Mouse (Mus musculus) olfactory bulb, adult 2 months (tissue): ENCODE measurements at regions not wholly inside any gene's neighbourhood (a gene's known extent, or its start where the extent isn't known, plus 50 kb on each side); places are given as distances from the start of the nearest gene placed in this dataset.
"Not testable (repeated sequence)": the region's sequence is repeated elsewhere in the genome, so short reads cannot be mapped to it uniquely, and the experiment has no call there.

Source experiments
- H3K27ac ChIP-seq: fragments of 200-500 bp; 2 replicates; pipeline ENCODE4 v1.5.1; 2012; ENCODE audit warnings: low read depth, low read length; ENCODE audit not compliant: insufficient read depth
- H3K4me1 ChIP-seq: fragments of 200-500 bp; 2 replicates; pipeline ENCODE4 v1.6.1; 2012; ENCODE audit warnings: low read length; ENCODE audit not compliant: control insufficient read depth, insufficient read depth
- H3K4me3 ChIP-seq: fragments of 200-500 bp; 2 replicates; pipeline ENCODE4 v1.5.1; 2012; ENCODE audit warnings: mild to moderate bottlenecking, low read depth, low read length, moderate library complexity; ENCODE audit not compliant: insufficient read depth
- CTCF ChIP-seq: fragments of 200-500 bp; IDR thresholded peaks from 2 replicates; pipeline ENCODE4 v1.5.1; 2012; ENCODE audit warnings: low read depth, mild to moderate bottlenecking, low read length, moderate library complexity; ENCODE audit not compliant: insufficient read depth
- POLR2A ChIP-seq: fragments of 200-500 bp; IDR thresholded peaks from 2 replicates; pipeline ENCODE4 v1.6.1; 2012; ENCODE audit warnings: mild to moderate bottlenecking, low read depth, low read length, moderate library complexity; ENCODE audit not compliant: insufficient read depth
- WGBS: fragments of 180-500 bp; shearing (Covaris S2); methylation state at CpG from one replicate; pipeline ENCODE4 v1.1.7; 2018; 5-methylcytosine and 5-hydroxymethylcytosine counted together

DNA sequence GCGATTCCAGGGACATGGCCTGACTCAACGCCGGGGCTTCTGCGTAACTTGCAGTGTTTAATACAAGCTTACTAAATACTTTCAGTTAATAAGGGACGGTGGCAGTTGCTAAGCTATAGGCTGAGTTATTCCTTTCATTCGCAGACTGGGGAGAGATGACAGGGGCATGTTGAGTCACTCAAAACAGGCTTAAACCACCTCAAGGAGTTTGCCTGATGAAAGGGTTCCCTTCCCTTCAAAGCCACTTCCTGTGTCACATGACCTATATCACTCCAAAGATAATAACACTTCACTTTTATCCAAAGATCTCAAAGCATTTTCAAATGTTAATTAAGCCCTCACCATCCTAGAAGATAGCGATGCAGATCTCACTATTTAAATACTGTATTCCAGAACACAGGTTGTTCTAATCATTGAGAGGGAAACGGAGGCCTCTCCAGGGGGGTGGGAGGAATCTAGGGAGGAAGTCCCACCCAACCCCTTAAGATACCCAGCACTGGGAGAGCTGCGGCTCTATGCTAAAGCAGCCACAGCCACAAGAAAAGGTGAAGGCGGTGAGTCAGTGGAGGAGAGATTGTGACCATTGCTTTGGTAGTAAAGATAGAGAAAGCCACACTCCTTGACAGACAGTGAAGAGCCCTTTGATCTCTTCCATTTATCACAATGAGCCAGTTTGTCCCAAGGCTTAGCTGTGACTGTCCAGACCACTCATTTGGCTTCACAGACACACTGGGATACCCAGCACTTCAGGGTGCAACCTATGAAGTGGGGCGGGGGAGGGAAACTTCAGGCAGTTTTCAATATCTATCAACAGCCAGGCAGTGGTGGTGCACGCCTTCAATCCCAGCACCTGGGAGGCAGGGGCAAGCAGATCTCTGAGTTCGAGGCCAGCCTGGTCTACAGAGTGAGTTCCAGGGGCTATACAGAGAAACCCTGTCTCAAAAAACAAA, 182.0 kb upstream of the Cdkn3 start:
- WGBS, result 83% methylated on average over 13 of the region's 13 CpGs
- TF ChIP-seq CTCF (no peak), POLR2A (no peak)
- peaks cover 9% of the 10 kb centered on the region for H3K4me1 ChIP-seq
- H3K27ac ChIP-seq, result no peak overlapping the region
- H3K4me3 ChIP-seq, result no peak overlapping the region

DNA sequence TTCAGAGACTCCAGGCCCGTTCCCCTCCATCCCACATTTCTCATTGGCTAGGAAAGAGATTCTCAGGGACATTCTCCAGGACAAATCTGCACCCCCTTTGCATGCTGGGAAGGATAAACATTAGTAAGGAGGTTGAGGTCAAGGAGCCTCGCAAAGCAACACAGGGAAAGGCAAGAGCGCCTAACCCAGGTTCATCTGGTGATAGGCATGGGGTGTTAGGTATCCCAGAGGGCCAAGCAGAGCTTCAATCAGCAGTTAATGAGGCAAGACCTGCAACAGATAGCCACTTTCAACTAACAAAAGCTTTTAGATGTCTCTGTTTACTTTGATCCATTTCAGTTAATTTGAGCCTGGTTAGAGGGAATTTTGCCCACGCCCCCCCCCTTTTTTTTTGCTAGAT, 184.5 kb upstream of the Cdkn3 start:
- TF ChIP-seq CTCF (no peak), POLR2A (no peak)
- Histone ChIP-seq H3K4me1 (peaks cover 9% of the 10 kb centered on the region), H3K27ac (no peak overlapping the region), H3K4me3 (no peak overlapping the region)
- 85% methylated on average over 4 of the region's 4 CpGs for whole genome bisulfite sequencing

DNA sequence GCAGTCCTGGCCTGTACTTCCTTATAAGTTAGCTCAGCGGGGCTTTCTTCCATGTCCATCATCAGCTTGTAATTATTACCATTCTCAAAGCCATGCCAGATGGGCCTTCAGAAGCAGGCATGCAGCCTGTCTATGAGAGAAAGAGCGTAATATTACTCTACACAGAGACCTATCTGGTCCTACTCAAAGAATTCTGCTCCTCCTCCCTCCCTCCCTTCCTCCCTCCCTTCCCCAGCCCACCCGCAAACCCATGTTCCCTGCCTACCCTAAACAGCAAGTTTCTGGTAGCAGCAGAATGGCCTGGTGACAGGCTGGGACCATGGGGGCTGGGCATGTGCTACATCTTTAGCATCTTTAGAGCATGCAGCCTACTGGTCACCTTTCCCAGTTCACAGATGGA, 184.9 kb upstream of the Cdkn3 start:
- no peak for TF ChIP-seq CTCF
- TF ChIP-seq POLR2A, result no peak
- Histone ChIP-seq H3K4me1 (peaks cover 9% of the 10 kb centered on the region), H3K27ac (no peak overlapping the region), H3K4me3 (no peak overlapping the region)
- WGBS, result 64% methylated on average over 3 of the region's 3 CpGs

DNA sequence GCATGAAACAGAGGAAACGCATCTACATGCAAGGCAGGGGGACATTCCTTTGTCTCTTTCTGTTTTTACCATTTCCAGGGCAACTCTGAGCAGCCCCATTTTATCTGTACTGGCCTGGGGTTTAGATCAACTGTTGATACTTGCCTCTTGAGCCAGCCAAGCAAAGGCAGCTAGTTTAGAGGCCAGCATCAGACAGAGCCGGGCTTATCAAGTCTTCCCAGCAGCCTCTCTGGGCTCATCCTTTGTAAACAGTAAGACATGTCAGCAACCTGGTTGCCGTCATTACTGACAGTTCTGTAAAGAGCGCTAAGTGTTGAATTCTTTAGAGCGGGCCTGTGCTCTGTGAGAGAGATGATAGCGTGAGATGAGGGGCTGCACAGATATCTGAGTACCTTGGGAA, 182.9 kb upstream of the Bmp4 start:
- TF ChIP-seq POLR2A (no peak), CTCF (no peak)
- WGBS, result 89% methylated on average over 6 of the region's 6 CpGs
- peaks cover 14% of the 10 kb centered on the region for H3K4me1 ChIP-seq
- H3K4me3 ChIP-seq, result no peak overlapping the region
- no peak overlapping the region for H3K27ac ChIP-seq

DNA sequence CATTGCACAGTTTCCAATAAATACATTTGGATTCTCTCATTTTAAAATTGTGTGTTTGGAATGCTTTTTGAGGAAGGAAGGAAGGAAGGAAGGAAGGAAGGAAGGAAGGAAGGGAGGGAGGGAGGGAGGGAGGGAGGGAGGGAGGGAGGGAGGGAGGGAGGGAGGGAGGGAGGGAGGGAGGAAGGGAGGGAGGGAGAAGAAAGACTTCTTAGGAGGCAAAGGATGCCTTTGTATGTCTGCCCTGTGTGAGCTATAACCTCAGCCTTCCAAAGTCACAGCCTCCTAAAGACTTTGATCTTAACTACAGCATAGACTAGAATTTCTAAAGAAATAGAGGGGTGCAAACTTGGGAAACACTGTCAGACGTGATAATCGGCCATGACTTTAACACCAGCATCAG, 182.5 kb upstream of the Bmp4 start:
- not testable (repeated sequence) for H3K4me3 ChIP-seq, H3K27ac ChIP-seq
- peaks cover 14% of the 10 kb centered on the region for H3K4me1 ChIP-seq
- WGBS, result 88% methylated on average over 2 of the region's 2 CpGs

DNA sequence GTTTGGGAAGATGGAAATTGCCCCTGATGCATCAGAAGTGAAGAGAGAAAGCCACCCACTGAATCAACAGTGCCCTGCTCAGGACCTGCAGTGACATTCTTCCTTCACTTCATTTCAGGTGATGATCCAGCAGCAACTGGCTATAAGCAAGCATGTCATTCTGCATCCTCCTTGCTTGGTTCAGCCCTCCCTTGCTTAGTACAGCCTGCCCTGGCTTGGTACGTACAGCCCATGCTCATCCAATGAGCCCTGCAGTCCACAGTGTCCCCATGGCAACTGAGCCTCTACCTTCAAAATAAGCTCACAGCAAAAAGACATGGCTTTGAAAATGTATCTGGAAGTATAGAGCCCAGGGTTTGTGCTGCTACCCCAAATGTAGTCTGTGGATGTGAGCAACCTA, 181.4 kb upstream of the Bmp4 start:
- Histone ChIP-seq H3K4me3 (no peak overlapping the region), H3K4me1 (peaks cover 14% of the 10 kb centered on the region), H3K27ac (no peak overlapping the region)
- TF ChIP-seq POLR2A, result no peak
- no peak for TF ChIP-seq CTCF
- 89% methylated on average over 1 of the region's 1 CpGs for WGBS

DNA sequence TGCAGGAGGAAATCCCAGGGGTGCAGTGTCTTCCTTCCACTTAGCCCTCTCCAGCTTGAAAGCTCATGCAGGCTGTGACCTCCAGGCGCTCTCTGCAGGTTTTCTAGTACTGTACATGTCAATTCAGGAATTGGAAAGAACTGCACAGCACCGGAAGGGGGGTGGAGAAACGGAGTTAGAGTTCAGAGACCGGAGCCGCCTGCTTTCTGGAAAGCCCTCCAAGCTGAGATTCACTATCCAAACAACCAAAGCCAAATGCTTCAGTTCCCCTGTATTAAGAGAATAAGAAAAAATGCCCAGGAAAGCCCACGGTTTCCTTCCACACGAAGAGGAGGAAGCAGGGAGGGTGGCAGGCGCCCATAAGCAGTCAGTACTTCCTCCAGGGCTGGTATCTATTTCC, 178.8 kb upstream of the Bmp4 start:
- Histone ChIP-seq H3K4me1 (peaks cover 6% of the 10 kb centered on the region), H3K27ac (no peak overlapping the region), H3K4me3 (no peak overlapping the region)
- WGBS, result 72% methylated on average over 8 of the region's 8 CpGs
- TF ChIP-seq CTCF (no peak), POLR2A (no peak)

DNA sequence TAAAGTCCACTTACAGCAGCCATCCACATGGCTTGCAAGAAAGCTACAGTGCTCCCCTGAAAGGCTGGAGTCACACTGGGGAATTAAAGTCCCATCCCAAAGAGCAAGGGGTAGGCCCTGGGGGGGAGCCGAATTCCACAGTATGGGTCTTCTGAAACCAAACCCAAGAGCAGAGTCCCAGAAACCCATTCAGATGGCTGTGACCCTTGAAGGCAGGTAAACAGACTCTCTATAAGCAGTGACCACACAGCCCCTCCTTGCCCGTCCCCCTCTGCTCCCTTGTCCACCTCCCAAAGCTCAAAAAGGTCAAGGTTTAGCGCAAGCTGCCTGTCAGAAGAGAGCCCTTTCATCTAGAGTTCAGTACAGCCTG, 176.9 kb upstream of the Bmp4 start:
- no peak overlapping the region for H3K4me3 ChIP-seq
- 90% methylated on average over 3 of the region's 3 CpGs for WGBS
- H3K27ac ChIP-seq, result no peak overlapping the region
- no peak for TF ChIP-seq CTCF
- TF ChIP-seq POLR2A, result no peak
- peaks cover 4% of the 10 kb centered on the region; the same call in 1 of the 2 replicates for H3K4me1 ChIP-seq

DNA sequence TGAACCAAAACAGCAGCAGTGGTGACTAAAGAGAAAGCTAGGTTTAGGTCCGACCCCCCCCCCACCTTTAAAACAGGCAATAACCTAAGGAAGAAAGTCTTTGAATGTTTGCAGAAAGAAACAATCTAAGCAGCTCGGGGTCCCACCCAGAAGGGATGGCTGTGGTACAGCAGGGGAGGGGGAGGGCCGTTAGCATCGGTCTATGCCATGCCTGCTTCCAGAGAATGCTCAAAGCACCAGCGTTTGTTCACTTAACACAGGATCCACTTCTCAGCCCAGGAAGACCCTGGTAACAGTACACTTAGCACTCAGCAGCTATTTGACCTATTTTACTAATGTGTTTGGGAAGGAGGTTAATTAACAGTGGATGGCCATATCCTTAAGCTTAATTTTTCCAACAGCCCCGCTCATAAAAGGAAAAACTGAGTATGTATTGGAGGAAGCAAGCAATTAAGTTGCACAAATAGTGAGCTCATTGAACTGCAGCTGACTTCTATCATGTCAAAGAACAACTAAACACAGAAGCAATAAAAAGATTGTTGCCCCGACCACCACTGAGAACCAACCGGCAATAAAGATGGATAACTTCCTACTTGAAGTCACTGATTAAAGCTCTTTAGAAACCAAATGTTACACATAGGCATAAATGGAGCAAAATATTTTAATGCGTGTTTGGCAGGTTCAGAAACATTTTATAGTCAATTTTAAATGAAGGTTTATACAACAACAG, 176.4 kb upstream of the Bmp4 start:
- Histone ChIP-seq H3K4me3 (no peak overlapping the region), H3K27ac (no peak overlapping the region), H3K4me1 (peaks cover 4% of the 10 kb centered on the region; the same call in 1 of the 2 replicates)
- TF ChIP-seq CTCF (no peak), POLR2A (no peak)
- WGBS, result 73% methylated on average over 9 of the region's 9 CpGs

DNA sequence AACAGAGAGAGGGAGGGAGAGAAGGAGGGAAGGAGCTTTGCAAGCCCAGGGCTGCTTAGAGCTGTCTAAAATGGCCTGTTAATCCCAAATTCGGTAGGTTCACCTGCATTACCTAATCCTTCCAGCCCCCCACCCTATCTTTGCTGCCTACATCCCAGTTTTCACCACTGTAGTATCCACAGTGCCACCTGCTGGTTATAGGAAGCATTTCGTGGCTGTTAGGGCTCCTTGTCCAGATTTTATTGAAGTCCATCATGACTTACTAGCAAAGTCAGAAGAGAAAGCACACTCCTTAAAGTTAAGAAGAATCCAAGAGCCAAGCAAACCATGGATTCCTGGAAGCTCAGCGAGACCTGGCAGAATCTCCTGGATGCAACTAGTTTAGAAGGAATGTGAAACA, 174.5 kb upstream of the Bmp4 start:
- Histone ChIP-seq H3K27ac (no peak overlapping the region), H3K4me1 (peaks cover 4% of the 10 kb centered on the region; the same call in 1 of the 2 replicates), H3K4me3 (no peak overlapping the region)
- 0 out of 2 replicates have a peak, but pooled peaks have one; percentile 11 for TF ChIP-seq CTCF
- TF ChIP-seq POLR2A, result no peak
- 23% methylated on average over 3 of the region's 3 CpGs for WGBS
